Mouse (Mus musculus): ENCODE data around the gene Lrrfip1.

The Lrrfip1 gene

DNA sequence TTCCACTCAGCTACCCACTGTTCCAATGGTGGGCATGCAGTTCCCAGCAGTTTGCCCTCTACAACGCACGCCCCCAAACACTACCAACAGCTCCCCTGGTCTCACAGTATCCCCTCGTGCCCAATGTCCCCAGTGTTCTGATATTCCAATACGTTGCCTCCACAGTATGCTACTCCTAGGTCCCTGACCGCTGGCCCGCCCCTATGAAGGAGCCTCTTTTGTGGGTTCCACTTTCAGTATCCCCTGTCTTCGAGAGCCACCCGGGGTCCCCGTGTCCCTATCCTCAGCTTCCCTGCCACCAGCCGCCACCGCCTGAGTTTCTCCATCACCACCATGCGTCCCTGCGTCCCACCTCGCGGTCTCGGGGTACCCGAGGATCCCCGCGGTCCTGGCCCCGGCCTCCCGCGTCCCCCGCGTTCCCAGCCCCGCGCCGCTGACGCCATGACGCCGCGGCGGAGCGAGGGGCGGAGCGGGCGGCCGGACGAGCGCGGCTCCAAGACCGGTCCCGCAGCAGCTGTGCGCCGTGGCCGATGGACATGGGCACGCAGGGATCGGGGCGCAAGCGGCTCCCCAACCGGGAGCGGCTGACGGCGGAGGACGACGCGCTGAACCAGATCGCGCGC lies at the start of gene Lrrfip1:
Lrrfip1 (plus strand) TSS at position 470 of the 623 bp plus-strand sequence.
- WGBS = 2% methylated on average over 59 of the region's 59 CpGs

DNA sequence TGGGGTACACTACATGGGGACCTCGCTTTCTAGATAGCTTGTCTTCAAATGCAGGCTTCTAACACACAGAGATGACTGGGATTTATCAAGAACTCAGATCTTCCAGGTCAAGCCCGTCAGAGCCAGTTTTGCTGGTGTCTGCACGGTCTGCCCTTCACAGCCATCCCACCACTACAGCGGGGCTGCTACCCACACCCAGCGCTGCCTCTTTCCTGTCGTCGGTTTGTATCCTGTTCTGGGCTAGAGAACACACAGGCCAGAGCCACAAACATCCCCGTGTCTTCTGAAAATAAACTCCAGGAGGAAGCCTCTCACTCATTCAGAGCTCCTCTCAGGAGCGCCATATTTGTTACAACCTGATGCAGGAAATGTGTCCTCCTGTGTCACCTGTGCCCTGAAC lies 49.2 kb upstream of the Lrrfip1 start:
- WGBS = 70% methylated on average over 9 of the region's 9 CpGs

DNA sequence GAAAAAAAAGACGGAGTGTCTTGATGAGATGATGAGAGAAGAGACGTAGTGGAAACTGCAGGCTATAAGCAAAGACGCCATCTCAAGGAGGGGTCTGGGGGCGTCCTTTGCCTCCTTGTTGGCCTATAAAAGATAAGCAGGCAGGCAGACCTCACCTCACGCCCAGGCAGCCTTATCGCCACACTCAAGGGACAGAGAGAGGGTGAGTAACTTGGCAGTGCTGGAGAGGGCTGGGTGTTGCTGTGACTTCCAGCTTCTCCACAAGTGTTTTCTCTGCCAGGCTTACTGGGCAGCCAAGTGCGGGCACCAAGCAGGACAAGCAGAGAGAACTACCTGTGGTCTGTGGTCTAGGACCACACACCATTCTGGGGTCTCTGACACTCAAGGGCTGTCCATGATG lies 46.9 kb upstream of the Lrrfip1 start:
- 85% methylated on average over 7 of the region's 7 CpGs for WGBS

DNA sequence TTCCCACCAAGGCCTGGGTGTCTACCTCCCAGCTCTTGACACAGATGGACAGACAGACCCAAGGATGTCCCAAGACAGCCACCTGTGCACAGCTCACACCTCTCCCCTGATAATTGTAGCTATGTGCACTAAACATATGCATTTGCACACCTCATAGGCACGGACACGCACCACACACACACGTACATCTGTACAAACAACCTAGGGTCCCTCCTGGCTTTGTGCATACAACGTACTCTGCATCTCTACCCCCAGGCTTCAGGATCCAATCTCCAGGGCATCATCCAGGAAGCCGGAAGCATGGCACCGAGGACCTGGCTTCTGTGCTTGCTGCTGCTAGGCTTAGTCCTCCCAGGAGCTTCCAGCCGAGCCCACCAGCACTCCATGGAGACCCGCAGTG lies 45.7 kb upstream of the Lrrfip1 start, which contains the start of gene Prlh:
Prlh (plus strand) TSS at position 301 of the 400 bp plus-strand sequence.
- WGBS = 92% methylated on average over 8 of the region's 8 CpGs

DNA sequence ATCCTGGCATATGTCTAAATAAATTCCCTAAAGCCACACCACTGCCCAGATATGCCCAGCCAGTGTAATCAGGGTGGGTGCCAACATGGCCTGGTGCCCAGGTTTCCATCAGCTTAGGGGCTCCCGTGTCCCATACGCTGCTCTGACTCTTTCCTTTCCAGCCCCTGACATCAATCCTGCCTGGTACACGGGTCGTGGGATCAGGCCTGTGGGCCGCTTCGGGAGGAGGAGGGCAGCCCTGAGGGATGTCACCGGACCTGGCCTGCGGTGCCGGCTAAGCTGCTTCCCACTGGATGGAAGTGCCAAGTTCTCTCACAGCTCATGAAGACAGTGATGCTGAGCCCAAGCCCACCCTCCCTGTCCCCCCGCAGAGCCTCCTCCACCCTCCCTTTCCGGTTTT lies 44.8 kb upstream of the Lrrfip1 start:
- WGBS = 49% methylated on average over 11 of the region's 11 CpGs

DNA sequence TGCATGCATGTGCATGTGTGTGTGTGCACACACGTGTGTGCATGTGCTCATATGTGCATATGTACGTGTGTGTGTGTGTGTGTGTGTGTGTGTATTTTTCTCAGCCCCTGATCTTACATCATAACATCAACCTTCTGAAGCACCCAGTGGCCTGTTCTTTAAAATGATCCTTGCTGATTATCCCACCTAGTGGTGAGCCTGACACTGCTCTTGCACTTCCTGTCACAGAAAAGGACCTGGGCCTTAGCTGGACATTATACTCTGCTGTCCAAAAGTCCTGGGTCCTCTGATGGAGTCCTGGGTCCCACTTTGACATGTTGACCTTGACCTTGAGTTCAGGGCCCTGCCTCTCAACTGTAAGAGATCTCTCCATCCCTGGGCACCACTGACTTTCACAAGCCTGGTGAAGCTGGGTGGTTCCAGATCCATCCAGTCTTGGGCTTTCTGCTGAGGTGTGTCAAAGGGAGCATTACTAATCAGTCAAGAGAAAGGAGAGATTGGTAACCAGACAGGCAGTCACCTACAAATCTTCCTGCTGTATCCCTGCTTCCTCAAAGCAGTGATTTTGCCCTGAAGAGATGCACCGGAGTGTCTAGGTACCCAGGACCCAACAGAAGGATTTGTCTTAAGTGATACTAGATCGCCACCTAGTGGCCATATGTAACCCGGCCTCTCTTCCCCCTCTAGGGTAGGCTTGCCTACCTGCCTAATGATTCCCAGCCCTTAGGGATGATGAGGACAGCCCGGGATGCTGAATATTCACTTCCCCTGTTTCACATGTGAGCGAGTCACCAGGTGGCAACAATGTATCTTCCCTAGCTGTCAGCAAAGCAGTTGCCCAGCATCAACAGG lies 42.1 kb upstream of the Lrrfip1 start:
- 38% methylated on average over 7 of the region's 7 CpGs for WGBS

DNA sequence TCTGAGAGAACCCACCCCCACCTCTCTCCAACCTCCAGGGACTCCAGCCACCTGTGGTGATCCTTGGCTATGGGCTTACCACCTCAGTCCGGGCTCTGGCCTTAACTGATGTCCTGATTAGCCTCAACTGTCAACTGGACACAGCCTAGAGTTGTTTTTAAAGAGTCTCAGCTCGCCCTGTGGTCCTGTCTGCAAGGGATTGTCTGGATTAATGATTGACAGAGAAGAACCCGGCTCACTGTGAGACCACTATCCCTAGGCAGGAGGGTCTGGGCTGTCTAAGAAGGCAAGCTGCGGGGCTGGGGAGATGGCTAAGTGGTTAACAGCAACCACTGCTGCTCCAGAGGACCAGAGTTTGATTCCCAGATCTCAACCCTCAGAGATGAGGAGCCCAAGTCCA lies 36.0 kb upstream of the Lrrfip1 start:
- 83% methylated on average over 4 of the region's 4 CpGs for WGBS

DNA sequence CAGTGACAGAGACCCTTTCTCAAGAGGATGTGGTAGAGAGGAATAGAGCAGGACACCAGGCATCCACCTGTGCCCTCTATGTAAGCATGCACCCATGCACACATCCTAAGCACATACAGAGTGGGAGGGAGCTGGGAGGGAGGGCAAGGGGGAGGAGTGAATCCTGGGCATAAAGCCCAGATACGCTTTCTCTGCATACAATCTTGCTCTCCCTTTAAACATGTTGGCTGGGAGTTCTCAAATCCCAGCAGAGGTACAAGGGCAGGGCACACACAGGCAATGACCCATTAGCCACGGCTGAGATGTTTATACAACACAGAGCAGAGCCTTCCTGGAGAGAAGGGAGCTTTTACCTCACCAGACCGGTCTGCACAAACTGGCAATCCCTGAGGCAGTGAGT lies 35.5 kb upstream of the Lrrfip1 start:
- 40% methylated on average over 3 of the region's 3 CpGs for WGBS

DNA sequence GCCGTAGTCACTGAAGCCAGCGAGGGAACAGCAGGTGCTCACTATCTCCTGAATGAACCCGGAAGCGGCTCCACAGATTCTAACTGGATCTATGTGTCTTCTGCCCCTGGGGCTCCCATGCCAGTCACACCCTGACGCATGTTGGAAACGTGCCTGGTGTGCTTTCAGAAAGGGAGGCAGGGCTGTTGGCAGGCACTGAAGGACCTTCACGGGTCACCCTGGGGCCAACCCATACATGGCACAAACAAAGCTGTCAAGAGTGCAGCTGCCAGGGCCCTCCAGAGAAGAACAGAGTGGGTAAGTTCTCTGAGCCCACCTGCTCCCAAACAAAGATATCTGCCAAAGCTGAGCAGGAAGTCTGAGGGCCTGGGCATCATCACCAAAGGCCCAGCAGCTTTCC lies 31.0 kb upstream of the Lrrfip1 start:
- 66% methylated on average over 7 of the region's 7 CpGs for WGBS

DNA sequence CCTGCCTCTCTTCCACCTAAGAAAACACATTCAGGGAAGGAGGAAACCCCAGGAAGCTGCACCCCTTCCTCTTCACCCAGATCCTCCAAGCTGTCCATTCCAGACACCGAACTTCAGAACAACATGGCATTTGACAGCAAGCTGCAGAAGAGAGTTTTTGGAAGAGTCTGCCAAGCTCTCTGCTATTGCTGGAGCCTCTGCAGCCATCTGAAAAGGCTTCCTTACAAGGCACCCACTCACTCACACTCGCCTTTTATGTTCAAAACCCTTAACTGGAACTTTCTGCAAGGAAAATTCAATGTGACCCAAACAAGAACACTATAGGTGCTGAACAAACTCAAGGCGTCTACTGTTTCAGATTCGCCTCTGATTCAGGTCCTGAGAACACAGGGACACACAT lies 29.9 kb upstream of the Lrrfip1 start:
- 23% methylated on average over 4 of the region's 4 CpGs for WGBS

DNA sequence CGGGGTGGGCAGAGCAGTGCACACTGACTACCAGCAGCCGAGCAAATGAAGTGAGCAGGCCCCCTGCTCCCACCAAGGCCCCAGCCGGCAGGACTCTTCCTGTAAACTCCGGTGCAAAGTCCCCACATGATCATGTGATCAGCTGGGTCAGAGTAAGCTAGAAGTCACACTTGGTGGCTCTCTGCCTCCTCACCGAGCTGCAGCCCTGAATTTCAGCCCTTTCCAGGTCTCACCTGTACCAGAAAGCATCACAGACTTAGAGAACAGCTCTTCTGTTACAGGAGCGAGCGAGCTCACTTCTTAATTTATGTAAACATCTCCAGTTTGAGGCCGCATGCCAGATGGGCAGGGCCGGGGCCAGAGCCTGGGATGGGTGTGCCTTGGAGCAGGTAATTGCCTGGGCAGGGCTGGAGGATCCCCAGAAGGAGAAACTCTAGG lies 29.2 kb upstream of the Lrrfip1 start, which contains the start of gene Rab17:
Rab17 (minus strand) TSS at position 315 of the 438 bp plus-strand sequence.
- WGBS = 56% methylated on average over 9 of the region's 9 CpGs

DNA sequence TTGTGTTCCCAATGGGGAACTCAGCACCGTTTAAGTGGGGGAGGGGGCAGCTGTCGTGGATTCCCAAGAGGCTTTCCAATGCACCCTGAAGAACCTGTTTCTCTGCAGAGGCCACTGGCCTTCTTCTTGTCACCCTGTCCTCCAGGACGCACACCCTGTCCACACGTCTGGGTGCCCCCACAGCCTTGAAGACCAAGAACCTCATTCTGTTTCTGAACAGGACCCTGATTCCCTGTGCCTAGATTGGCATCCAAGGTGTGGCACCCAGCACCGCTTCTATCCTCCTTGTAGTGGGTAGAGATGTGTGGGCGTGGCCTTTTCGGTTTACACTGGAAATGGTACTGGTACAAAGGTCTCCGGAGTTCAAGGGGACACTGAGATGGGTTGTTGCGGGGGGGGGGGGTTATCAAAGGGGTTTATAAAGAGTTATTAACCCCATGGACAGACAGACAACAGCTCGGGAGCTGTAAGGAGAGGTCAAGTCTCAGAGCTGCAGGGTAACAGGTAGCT lies 28.6 kb upstream of the Lrrfip1 start:
- WGBS = 83% methylated on average over 10 of the region's 10 CpGs

DNA sequence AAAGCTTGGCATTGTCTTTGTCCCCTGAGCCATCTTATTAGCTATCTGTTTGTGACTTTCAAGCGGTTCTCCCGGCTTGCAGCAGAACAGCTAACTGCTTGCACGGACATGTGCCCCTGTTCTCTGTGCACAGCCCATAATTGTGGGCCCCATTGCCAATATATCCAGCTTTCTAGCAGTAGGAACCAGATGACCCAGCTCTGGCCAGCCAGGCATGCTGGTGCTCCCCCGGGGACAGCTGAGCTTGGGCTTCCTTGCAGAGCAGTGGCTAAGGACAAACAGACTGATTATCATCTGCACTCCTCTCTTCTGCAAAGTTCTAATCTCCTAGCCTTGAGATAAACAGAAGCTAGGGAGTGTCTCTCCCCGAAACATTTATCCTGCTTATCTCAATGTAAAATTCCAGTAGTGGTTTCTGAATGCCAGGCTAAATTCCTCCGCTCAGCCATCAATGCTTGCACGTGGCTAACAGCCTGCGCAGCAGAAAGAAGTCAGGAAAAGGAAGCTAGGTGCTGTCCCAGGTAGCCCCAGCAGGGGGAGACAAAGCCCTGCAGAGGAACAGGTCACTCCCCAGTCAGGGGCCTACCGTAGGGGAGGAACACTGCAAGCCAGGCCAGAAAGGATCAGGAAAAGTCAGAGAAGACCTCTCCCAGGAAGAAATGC lies 25.5 kb upstream of the Lrrfip1 start:
- 23% methylated on average over 9 of the region's 9 CpGs for WGBS

DNA sequence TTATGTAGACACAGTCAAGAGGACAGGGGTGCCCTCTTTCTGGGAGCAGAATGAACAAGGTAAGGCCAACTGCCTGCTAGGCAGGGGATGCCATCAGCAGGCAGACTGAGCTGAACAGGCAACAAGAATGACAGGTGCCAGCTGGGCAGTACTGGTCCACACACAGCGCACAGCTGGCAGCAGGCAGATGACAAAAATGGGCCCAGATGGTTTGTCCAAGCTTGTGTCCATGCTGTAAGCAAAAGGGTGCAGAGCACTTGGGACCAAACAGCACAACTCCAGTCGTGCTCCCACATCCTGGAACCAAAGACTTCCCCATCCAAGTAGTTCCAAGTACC lies 25.0 kb upstream of the Lrrfip1 start:
- 78% methylated on average over 2 of the region's 2 CpGs for WGBS

DNA sequence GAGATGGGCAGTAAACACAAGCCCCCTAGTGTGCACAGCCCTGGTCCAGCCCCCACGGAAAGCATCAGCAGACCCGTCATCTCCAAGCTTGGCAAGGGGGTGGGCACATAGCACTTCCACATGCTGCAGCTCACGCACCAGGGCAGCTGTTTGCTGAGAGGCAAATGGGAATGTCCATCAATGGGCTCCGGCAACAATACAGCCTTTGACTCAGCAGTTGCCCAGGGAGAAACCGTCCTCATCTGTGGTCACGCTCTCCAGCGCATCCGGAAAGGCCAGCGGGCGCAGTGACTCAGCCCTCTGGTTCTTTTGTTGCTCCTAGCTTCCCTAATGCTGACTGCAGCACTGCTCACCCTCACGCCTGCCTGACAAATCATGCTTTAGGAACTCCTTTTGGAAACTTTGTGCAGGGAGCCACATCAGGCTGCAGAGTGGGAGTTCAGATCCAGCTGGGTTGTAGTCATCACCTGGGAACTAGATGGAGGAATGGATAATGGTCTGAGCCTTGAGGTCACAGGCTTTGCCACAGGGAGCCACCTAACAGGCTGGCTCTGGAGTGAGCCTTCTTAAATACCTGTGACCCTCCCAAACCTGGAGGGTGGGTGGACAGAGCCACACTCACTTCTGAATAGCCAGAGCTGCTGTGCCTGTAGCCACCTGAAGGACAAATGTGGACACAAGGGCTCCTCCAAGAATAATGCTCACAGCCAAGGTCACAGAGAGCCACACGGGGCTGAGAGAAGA lies 23.5 kb upstream of the Lrrfip1 start:
- WGBS = 20% methylated on average over 12 of the region's 12 CpGs

DNA sequence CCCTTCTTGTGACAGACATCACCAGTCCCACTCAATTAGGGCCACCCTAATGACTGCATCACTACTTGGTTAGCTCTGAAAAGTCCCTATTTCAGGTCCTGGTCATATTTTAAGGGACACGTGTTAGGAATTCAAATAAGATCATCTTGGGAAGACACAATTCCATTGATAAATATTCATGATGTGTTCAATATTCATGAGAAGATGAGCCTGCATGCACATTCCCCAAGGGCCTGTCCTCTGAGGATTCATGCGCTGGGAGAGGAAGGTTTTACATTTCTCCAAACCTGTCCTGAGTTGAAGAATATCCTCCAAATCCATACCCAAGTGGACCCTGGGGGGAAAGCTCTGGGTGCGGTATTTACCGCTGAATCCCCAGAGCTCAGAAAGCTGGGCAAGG lies 22.6 kb upstream of the Lrrfip1 start:
- WGBS = 69% methylated on average over 4 of the region's 4 CpGs

DNA sequence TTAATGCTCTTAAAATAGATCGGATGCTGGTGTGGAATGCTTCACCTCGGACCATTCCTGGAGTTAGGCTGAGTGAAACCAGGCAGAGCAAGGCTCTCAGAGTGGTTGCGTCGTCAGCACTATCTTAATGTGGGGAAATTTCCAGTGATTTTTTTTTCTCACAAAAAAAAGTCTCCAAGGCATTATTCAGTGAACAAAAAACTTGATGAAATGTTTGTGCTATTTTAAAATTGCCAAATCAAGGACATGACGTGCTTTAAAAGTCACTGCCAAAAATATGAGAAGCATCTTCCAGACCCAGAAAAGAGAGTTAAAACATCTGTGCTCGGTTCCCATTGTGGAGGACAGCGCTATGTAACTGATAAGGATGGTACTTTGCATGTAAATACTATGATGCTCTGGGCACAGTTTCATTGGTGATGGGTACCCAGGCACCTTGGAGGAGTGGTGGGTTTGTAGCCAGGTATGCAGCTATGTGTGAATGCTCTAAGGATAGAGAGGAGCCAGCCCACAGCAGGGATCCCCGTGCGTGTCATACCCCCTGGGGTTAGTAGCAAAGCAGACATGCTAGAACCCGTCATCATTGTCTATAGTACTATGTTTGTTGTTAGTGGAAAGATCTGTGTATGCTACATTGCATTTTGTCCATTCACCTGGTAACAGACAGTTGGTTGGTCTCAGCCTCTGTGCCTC lies 17.8 kb upstream of the Lrrfip1 start:
- 37% methylated on average over 10 of the region's 10 CpGs for WGBS

DNA sequence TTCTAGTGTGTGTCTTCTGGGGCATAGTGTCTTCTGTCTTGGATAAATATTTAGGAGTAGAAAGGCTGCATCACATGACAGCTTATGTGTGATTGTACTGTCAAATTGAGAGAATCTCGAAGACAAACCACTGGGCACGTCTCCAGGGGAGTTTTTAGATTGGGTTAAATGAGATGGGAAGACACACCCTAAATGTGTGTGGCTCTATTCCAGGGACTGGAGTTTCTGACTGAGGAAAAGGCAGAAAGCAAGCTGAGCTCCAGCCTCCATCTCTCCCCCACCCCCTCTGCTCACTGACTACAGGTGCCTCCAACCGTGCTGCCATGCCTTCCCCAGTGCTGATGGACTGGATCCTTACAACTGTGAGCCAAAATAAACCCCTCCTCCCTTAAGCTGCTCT lies 17.2 kb upstream of the Lrrfip1 start:
- WGBS = 38% methylated on average over 3 of the region's 3 CpGs

DNA sequence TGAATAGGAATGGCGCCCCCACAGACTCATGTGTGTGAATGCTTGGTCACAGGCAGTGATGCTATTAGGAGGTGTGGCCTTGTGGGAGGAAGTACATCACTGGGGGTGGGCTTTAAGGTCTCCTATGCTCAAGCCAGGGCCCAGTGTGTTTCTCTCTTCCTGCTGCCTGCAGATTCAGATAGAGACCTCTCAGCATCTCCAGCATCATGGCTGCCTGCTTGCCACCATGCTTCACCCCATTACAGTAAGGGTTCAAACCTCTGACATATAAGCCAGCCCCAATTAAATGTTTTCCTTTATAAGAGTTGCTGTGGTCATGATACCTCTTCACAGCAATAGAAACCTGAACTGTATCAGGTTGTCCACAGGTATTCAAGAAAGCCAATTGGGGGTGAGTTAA lies 2.6 kb upstream of the Lrrfip1 start:
- WGBS = 90% methylated on average over 1 of the region's 1 CpGs

DNA sequence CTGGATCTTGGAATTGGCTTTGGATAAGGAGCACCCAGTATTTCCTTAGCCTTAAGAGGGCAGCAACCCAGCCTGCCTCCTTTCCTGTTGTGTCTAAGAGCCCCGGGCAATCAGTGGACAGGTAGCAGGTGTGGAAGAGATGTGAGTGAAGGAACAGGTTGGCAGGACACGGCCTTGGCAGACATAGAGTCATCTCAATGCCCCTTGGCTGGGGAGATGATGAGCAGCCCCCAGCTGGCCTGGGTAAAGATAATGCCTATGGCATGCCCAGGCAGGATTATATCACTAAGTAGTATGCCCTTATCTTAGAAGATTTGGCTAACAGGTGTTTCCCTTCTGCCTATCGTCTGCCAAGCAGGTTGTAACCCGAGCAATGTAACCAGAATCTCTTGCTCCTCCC lies 1.4 kb upstream of the Lrrfip1 start:
- 80% methylated on average over 4 of the region's 4 CpGs for WGBS

DNA sequence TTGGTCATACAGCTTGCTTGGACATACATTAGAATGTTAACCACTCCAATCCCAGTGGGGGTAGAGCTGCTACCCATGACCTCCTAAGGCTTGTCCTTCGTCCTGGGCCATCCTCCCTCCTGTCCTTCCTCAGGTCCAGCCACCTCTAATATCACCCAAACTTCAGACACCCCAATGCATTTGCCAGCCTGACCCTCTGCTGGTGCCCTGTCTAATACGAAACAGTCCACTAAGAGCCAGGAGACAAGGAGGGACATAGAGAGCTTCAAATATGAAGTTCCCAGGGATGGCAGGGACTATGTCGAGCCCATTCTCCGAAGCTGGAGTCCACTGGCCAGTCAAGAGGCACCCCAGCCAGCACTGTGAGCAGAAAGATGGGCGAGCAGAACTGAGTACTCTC lies 896 bp upstream of the Lrrfip1 start:
- 87% methylated on average over 5 of the region's 5 CpGs for WGBS
